Mouse (Mus musculus): ENCODE results near the gene Lsamp. TPM values are rescaled to one million over a fixed set of nuclear protein-coding genes. Genes with fewer than 3 reads are reported as not detected.
"Not testable (repeated sequence)": the region's sequence is repeated elsewhere in the genome, so short reads cannot be mapped to it uniquely, and the experiment has no call there.

Lsamp gene
- polyA plus RNA-seq, 1 experiment from 2014 or later, result not detected

- ChIA-PET POLR2A (no interaction called here), CTCF (no interaction called here)
- TF ChIP-seq CTCF (IDR thresholded peaks at IDR 0.05), result no peak
- DNase-seq (ENCODE audit: low read depth, low spot score) (no peak), ATAC-seq (no peak)
- peaks cover 6% of the 10 kb centered on the region for H3K27me3 ChIP-seq
- in situ Hi-C loops (cut with MboI; ENCODE audit: low pct_unique_long_range_greater_than_20kb), result no loop called here
These were observed 1953.4 kb downstream of the Lsamp start for GRCm38 (mm10) chr16:41937596-41937990.

DNA sequence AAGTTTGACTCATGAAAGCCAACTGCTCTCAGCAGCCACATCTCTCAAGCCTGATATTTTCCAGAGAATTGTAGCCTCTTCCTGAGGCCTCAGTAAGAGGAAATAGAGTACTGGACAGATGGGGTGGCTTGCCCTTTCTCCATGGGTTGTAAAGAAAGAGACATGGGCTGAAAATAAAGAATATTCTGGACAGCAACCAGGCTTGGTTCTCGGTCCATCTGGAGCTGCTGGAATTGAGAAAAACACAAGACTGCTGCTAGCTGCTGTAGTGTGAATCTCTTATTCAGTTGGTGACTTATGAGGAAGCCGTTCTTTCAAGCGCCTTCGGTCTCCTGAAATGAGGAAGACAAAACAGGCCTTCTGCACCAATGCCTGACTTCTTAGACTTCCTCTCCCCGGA lies 1954.1 kb downstream of the Lsamp start:
- no peak for DNase-seq (ENCODE audit: low read depth, low spot score)
- no peak for ATAC-seq
- TF ChIP-seq CTCF (IDR thresholded peaks at IDR 0.05), result no peak
- ChIA-PET POLR2A (no interaction called here), CTCF (no interaction called here)
- H3K27me3 ChIP-seq, result peaks cover 6% of the 10 kb centered on the region
- in situ Hi-C loops (cut with MboI; ENCODE audit: low pct_unique_long_range_greater_than_20kb), result no loop called here

DNA sequence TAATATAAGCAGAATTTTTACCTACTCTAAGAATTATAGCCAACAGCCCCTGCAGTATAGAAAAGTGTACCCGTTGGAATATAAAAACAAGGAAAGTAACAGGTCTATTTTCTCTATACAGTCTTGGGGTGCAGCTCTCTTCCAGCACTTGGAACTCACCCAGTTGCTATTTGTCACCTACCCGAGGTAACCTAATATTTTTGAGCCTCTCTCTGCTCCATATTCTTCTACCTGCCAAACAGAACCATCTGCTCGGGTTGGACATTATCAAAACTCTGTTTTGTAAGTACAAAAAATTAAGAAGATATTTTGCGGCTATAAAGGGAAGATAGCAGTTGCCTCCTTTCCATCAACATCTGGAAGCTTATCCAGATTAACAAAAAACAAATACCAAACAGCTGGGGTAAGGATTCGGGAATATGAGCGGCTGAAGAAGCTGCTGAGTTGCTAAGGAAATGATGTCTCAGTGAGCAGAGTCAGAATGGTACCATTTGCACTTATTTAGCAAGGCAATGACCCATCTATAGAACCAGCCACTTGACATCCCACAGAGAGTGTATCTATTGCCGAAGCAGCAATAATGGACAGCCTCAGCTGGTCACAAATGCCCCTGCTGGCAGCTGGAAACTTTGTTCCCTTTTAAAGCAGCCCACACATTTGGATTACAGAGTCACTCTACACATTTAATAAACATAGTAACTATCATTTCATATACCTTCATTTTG lies 1957.6 kb downstream of the Lsamp start:
- ChIA-PET CTCF (no interaction called here), POLR2A (no interaction called here)

GRCm38 (mm10) chr16:41957811-41958210 lies 1973.7 kb downstream of the Lsamp start:
- in situ Hi-C loops (cut with MboI; ENCODE audit: low pct_unique_long_range_greater_than_20kb), result no loop called here
- ChIA-PET POLR2A (no interaction called here), CTCF (no interaction called here)
- no peak for ATAC-seq
- DNase-seq (ENCODE audit: low read depth, low spot score), result no peak
- H3K27me3 ChIP-seq, result no peaks in the 10 kb centered on the region
- no peak for TF ChIP-seq CTCF (IDR thresholded peaks at IDR 0.05)

More for the DNA sequence above, 1957.6 kb downstream of the Lsamp start:
- no peak for DNase-seq (ENCODE audit: low read depth, low spot score)
- H3K27me3 ChIP-seq, result peaks cover 6% of the 10 kb centered on the region
- no peak for ATAC-seq
- in situ Hi-C loops (cut with MboI; ENCODE audit: low pct_unique_long_range_greater_than_20kb), result no loop called here
- TF ChIP-seq CTCF (IDR thresholded peaks at IDR 0.05), result no peak

GRCm38 (mm10) chr16:41965636-41966035 lies 1981.5 kb downstream of the Lsamp start:
- no peaks in the 10 kb centered on the region for H3K27me3 ChIP-seq
- ChIA-PET CTCF (no interaction called here), POLR2A (no interaction called here)
- DNase-seq (ENCODE audit: low read depth, low spot score) (no peak), ATAC-seq (no peak)
- in situ Hi-C loops (cut with MboI; ENCODE audit: low pct_unique_long_range_greater_than_20kb), result no loop called here
- TF ChIP-seq CTCF (IDR thresholded peaks at IDR 0.05), result no peak

GRCm38 (mm10) chr16:41969215-41969614 lies 1985.1 kb downstream of the Lsamp start:
- DNase-seq (ENCODE audit: low read depth, low spot score) (no peak), ATAC-seq (no peak)
- no peak for TF ChIP-seq CTCF (IDR thresholded peaks at IDR 0.05)
- peaks cover 3% of the 10 kb centered on the region for H3K27me3 ChIP-seq
- in situ Hi-C loops (cut with MboI; ENCODE audit: low pct_unique_long_range_greater_than_20kb), result no loop called here
- POLR2A ChIA-PET, result no interaction called here
- CTCF ChIA-PET, result interaction anchor here (1.3 kb wide), 1 partner anchor 9 kb away, joined by 3 read pairs; no protein-coding TSS in a partner anchor

- DNase-seq (ENCODE audit: low read depth, low spot score) (no peak), ATAC-seq (no peak)
- peaks cover 8% of the 10 kb centered on the region for H3K27me3 ChIP-seq
- no peak for TF ChIP-seq CTCF (IDR thresholded peaks at IDR 0.05)
- ChIA-PET CTCF (no interaction called here), POLR2A (no interaction called here)
- in situ Hi-C loops (cut with MboI; ENCODE audit: low pct_unique_long_range_greater_than_20kb), result no loop called here
These were observed 1990.9 kb downstream of the Lsamp start for GRCm38 (mm10) chr16:41974866-41975719.

GRCm38 (mm10) chr16:41976897-41977296 lies 1992.7 kb downstream of the Lsamp start:
- in situ Hi-C loops (cut with MboI; ENCODE audit: low pct_unique_long_range_greater_than_20kb), result no loop called here
- H3K27me3 ChIP-seq, result peaks cover 5% of the 10 kb centered on the region
- TF ChIP-seq CTCF (IDR thresholded peaks at IDR 0.05), result no peak
- CTCF ChIA-PET, result no interaction called here
- ATAC-seq, result no peak
- POLR2A ChIA-PET, result no interaction called here
- DNase-seq (ENCODE audit: low read depth, low spot score), result no peak

GRCm38 (mm10) chr16:41996956-41997355 lies 2012.8 kb downstream of the Lsamp start:
- ChIA-PET POLR2A (no interaction called here), CTCF (no interaction called here)
- no peak for ATAC-seq
- no peak for TF ChIP-seq CTCF (IDR thresholded peaks at IDR 0.05)
- DNase-seq (ENCODE audit: low read depth, low spot score), result no peak
- H3K27me3 ChIP-seq, result peaks cover 12% of the 10 kb centered on the region
- in situ Hi-C loops (cut with MboI; ENCODE audit: low pct_unique_long_range_greater_than_20kb), result no loop called here

DNA sequence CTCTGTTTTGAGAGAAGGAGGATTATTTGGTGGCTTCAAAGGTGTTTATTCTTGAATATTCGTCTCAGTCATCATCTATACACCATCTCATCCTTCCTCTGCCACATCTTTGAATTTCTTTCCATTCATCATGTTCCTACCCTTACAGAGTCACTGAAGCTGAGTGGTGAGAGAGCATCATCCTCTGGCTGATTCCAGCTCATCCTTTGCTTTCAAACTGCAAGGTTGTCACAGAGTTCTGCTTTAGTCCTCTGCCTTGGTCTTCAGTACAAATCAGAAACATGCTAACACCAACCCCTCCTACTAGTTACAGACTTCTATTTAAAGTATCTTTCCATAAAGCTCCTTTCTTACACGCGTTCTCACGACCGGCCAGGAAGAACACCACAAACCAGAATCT lies 2018.8 kb downstream of the Lsamp start:
- ATAC-seq (no peak), DNase-seq (ENCODE audit: low read depth, low spot score) (no peak)
- ChIA-PET CTCF (no interaction called here), POLR2A (no interaction called here)
- no peak for TF ChIP-seq CTCF (IDR thresholded peaks at IDR 0.05)
- in situ Hi-C loops (cut with MboI; ENCODE audit: low pct_unique_long_range_greater_than_20kb), result no loop called here
- H3K27me3 ChIP-seq, result peaks cover 9% of the 10 kb centered on the region

- CTCF ChIA-PET; POLR2A ChIA-PET; H3K27me3 ChIP-seq; DNase-seq (ENCODE audit: low read depth, low spot score); ATAC-seq; in situ Hi-C loops (cut with MboI; ENCODE audit: low pct_unique_long_range_greater_than_20kb): not testable (repeated sequence)
These were observed 2019.3 kb downstream of the Lsamp start for GRCm38 (mm10) chr16:42003506-42003905.

Data from Patski (cell line).